Comparison of ENCODE assay signal across 21 mouse cellular contexts in the genomic region with DNA sequence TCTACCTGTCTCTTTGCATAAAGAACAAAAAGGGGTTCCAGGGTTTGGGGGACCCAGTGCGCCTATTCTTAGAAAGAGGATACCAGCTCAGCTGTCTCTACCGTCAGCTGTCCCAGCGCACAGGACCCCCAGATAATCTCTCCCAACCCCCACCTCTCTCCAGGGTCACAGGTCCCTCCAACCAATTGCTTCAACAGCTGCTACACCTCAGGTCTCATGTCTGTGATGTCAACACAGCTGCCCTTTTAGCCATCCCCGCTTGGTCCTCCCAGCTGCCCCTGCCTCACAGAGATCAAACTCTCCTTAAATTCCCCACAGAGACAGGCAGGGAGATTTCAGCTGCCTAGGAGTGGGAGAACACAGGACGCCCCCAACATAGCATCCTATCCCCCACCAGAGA. TPM values are rescaled to one million over a fixed set of nuclear protein-coding genes. Genes with fewer than 3 reads are reported as not detected.
"Had no signal": no experiment of that assay in that cellular context is flagged by ENCODE, and none has a peak within 500 bp of the region (broad histone marks: within the 10 kb centered on the region; RNA-seq: fewer than 3 reads in every experiment).

No protein-coding gene starts in this region.

- H3K27me3 ChIP-seq: limb, embryonic 13.5 days; liver, embryonic 13.5 days; midbrain, embryonic 13.5 days had no signal

- H3K4me2 ChIP-seq: limb, embryonic 13.5 days; liver, embryonic 13.5 days; midbrain, embryonic 13.5 days had no signal

- DNase-seq: kidney, adult 18-20 months; kidney, adult 9 months; kidney, postnatal 14 days; kidney, postnatal 4 days; left cerebral cortex, postnatal 4 days; liver, embryonic 13.5 days; thymus, adult 2 months; thymus, postnatal 14 days; thymus, postnatal 4 days had no signal

- H3K9ac ChIP-seq: limb, embryonic 13.5 days; liver, embryonic 13.5 days; midbrain, embryonic 13.5 days had no signal

- H3K4me3 ChIP-seq: limb, embryonic 13.5 days; liver, embryonic 13.5 days; midbrain, embryonic 13.5 days had no signal

- H3K27ac ChIP-seq: limb, embryonic 13.5 days; liver, embryonic 13.5 days; macrophage; midbrain, embryonic 13.5 days; stomach, postnatal 0 days had no signal

- ATAC-seq: inflammation-experienced regulatory T-cells, adult 6 months; intestine, embryonic 16.5 days; midbrain, embryonic 13.5 days had no signal

- H3K9me3 ChIP-seq: limb, embryonic 13.5 days; liver, embryonic 13.5 days; midbrain, embryonic 13.5 days had no signal

RNA-seq across cellular contexts. Expression of a gene that starts 36.2 kb away (rescaled TPM):
- polyA plus RNA-seq: intestine, embryonic 16.5 days; liver, adult 2 months; liver, embryonic 13.5 days; liver, embryonic 16.5 days; macrophage; neural tube, embryonic 11.5 days; neural tube, embryonic 14.5 days; spleen, adult 2 months; stomach, embryonic 14.5 days had no signal
